Mouse (Mus musculus) forebrain, embryonic 16.5 days (tissue): Measurements from ENCODE around the gene Tmem127. TPM values are rescaled to one million over a fixed set of nuclear protein-coding genes. Genes with fewer than 3 reads are reported as not detected.

Experiments used
- ATAC-seq: fragments of 200-750 bp; cut with Nextera tagmentation; 2 replicates; pipeline ENCODE4 v1.8.0; 2017; ENCODE audit warnings: mild to moderate bottlenecking, moderate library complexity
- H3K27ac ChIP-seq: fragments of 300-500 bp; sonication (generic); 2 replicates; pipeline ENCODE4 v1.5.1; 2014; ENCODE audit warnings: low read length, control low read depth
- H3K27me3 ChIP-seq: fragments of 300-500 bp; sonication (generic); replicated peaks from 2 replicates; pipeline ENCODE4 v1.6.1; 2014; ENCODE audit warnings: low read length; ENCODE audit not compliant: control insufficient read depth, insufficient read depth
- H3K36me3 ChIP-seq: fragments of 300-500 bp; sonication (generic); 2 replicates; pipeline ENCODE4 v1.6.1; 2014; ENCODE audit not compliant: control insufficient read depth, insufficient read depth
- H3K4me1 ChIP-seq: fragments of 300-500 bp; sonication (generic); replicated peaks from 2 replicates; pipeline ENCODE4 v1.6.1; 2014; ENCODE audit warnings: low read length; ENCODE audit not compliant: control insufficient read depth, insufficient read depth
- H3K4me2 ChIP-seq: fragments of 300-500 bp; sonication (generic); 2 replicates; pipeline ENCODE4 v1.6.1; 2014; ENCODE audit warnings: mild to moderate bottlenecking, low read length, control low read depth
- H3K4me3 ChIP-seq: fragments of 300-500 bp; sonication (generic); replicated peaks from 2 replicates; pipeline ENCODE4 v1.5.1; 2014; ENCODE audit warnings: mild to moderate bottlenecking, low read length, control low read depth
- H3K9ac ChIP-seq: fragments of 300-500 bp; sonication (generic); replicated peaks from 2 replicates; pipeline ENCODE4 v1.6.1; 2014; ENCODE audit warnings: low read depth, low read length, control low read depth
- H3K9me3 ChIP-seq: fragments of 300-500 bp; sonication (generic); 2 replicates; pipeline ENCODE4 v1.6.1; 2016; ENCODE audit warnings: low read length; ENCODE audit not compliant: control insufficient read depth
- WGBS: fragments of 180-500 bp; shearing (Covaris S2); extraction: QIAGEN DNeasy Blood & Tissue Kit; methylation state at CpG from one replicate; pipeline ENCODE4 v1.1.7; 2014; 5-methylcytosine and 5-hydroxymethylcytosine counted together
- polyA plus RNA-seq: library from polyadenylated mRNA; unstranded; fragments of >200 nt; fragmentation: Nextera tagmentation; extraction: Ambion mirVana; gene quantifications from 2 replicates; pipeline ENCODE4 v1.2.1, GENCODE M21; 2015

Tmem127 gene
- polyA plus RNA-seq, 1 experiment from 2014 or later = 49.0 TPM

GRCm38 (mm10) chr2:127237897-127238610 is 9.7 kb upstream of the Tmem127 start:
- no peak overlapping the region for H3K27ac ChIP-seq
- WGBS = 94% methylated on average over 11 of the region's 11 CpGs
- no peaks in the 10 kb centered on the region for H3K27me3 ChIP-seq
- H3K9me3 ChIP-seq = no peaks in the 10 kb centered on the region
- no peaks in the 10 kb centered on the region for H3K4me1 ChIP-seq
- H3K4me3 ChIP-seq = no peak overlapping the region
- ATAC-seq = no peak
- H3K9ac ChIP-seq = no peak overlapping the region
- H3K4me2 ChIP-seq = no peak overlapping the region
- H3K36me3 ChIP-seq = peaks cover 58% of the 10 kb centered on the region

GRCm38 (mm10) chr2:127240065-127240464 is 7.6 kb upstream of the Tmem127 start:
- no peak for ATAC-seq
- no peaks in the 10 kb centered on the region for H3K4me1 ChIP-seq
- no peaks in the 10 kb centered on the region for H3K27me3 ChIP-seq
- H3K36me3 ChIP-seq = peaks cover 51% of the 10 kb centered on the region
- 91% methylated on average over 2 of the region's 2 CpGs for WGBS
- H3K9me3 ChIP-seq = no peaks in the 10 kb centered on the region
- no peak overlapping the region for H3K9ac ChIP-seq
- no peak overlapping the region for H3K27ac ChIP-seq
- H3K4me3 ChIP-seq = no peak overlapping the region
- no peak overlapping the region for H3K4me2 ChIP-seq

- H3K4me3 ChIP-seq = peak overlapping the region; percentile 62
- ATAC-seq = peak; percentile 53
- peak overlapping the region; percentile 73 for H3K27ac ChIP-seq
- WGBS = under 1% methylated on average over 39 of the region's 39 CpGs
- H3K4me1 ChIP-seq = peaks cover 31% of the 10 kb centered on the region
- H3K36me3 ChIP-seq = peaks cover 6% of the 10 kb centered on the region
- peak overlapping the region; percentile 95 for H3K4me2 ChIP-seq
- H3K9me3 ChIP-seq = no peaks in the 10 kb centered on the region
- H3K9ac ChIP-seq = peak overlapping the region; percentile 95
- H3K27me3 ChIP-seq = no peaks in the 10 kb centered on the region
These were observed 761 bp downstream of the Tmem127 start for GRCm38 (mm10) chr2:127248334-127249004.

GRCm38 (mm10) chr2:127250291-127251008 is 2.7 kb downstream of the Tmem127 start:
- no peak for ATAC-seq
- 90% methylated on average over 9 of the region's 9 CpGs for WGBS
- H3K9ac ChIP-seq = no peak overlapping the region
- H3K4me3 ChIP-seq = no peak overlapping the region
- H3K9me3 ChIP-seq = no peaks in the 10 kb centered on the region
- no peaks in the 10 kb centered on the region for H3K27me3 ChIP-seq
- H3K36me3 ChIP-seq = peaks cover 2% of the 10 kb centered on the region; the same call in 1 of the 2 replicates
- H3K4me1 ChIP-seq = peaks cover 31% of the 10 kb centered on the region
- H3K4me2 ChIP-seq = no peak overlapping the region
- H3K27ac ChIP-seq = no peak overlapping the region

GRCm38 (mm10) chr2:127251457-127251856 is 3.7 kb downstream of the Tmem127 start:
- WGBS = 69% methylated on average over 3 of the region's 3 CpGs
- H3K27me3 ChIP-seq = no peaks in the 10 kb centered on the region
- H3K27ac ChIP-seq = no peak overlapping the region
- no peaks in the 10 kb centered on the region for H3K9me3 ChIP-seq
- H3K9ac ChIP-seq = no peak overlapping the region
- no peaks in the 10 kb centered on the region for H3K36me3 ChIP-seq
- no peak for ATAC-seq
- no peak overlapping the region for H3K4me2 ChIP-seq
- H3K4me3 ChIP-seq = no peak overlapping the region
- peaks cover 29% of the 10 kb centered on the region for H3K4me1 ChIP-seq

GRCm38 (mm10) chr2:127251880-127252527 is 4.3 kb downstream of the Tmem127 start:
- Histone ChIP-seq H3K9me3 (no peaks in the 10 kb centered on the region), H3K9ac (no peak overlapping the region), H3K27ac (no peak overlapping the region), H3K4me3 (no peak overlapping the region), H3K27me3 (no peaks in the 10 kb centered on the region), H3K36me3 (no peaks in the 10 kb centered on the region), H3K4me1 (peaks cover 23% of the 10 kb centered on the region), H3K4me2 (no peak overlapping the region)
- ATAC-seq = no peak
- WGBS = 86% methylated on average over 3 of the region's 3 CpGs

- Histone ChIP-seq H3K4me2 (no peak overlapping the region), H3K4me3 (no peak overlapping the region), H3K27ac (no peak overlapping the region), H3K9me3 (no peaks in the 10 kb centered on the region), H3K9ac (no peak overlapping the region), H3K4me1 (peaks cover 22% of the 10 kb centered on the region), H3K27me3 (no peaks in the 10 kb centered on the region), H3K36me3 (peaks cover 7% of the 10 kb centered on the region)
- WGBS = 91% methylated on average over 5 of the region's 5 CpGs
- ATAC-seq = no peak
These were observed 5.1 kb downstream of the Tmem127 start for GRCm38 (mm10) chr2:127252787-127253186.

- Histone ChIP-seq H3K27ac (no peak overlapping the region), H3K27me3 (no peaks in the 10 kb centered on the region), H3K9me3 (no peaks in the 10 kb centered on the region), H3K9ac (no peak overlapping the region), H3K4me1 (peaks cover 11% of the 10 kb centered on the region), H3K4me2 (no peak overlapping the region), H3K36me3 (peaks cover 21% of the 10 kb centered on the region), H3K4me3 (no peak overlapping the region)
- 87% methylated on average over 3 of the region's 3 CpGs for WGBS
- ATAC-seq = no peak
These were observed 7.0 kb downstream of the Tmem127 start for GRCm38 (mm10) chr2:127254604-127255134.

GRCm38 (mm10) chr2:127255294-127255693 is 7.6 kb downstream of the Tmem127 start:
- Histone ChIP-seq H3K4me2 (no peak overlapping the region), H3K27ac (no peak overlapping the region), H3K4me3 (no peak overlapping the region), H3K27me3 (no peaks in the 10 kb centered on the region), H3K9me3 (no peaks in the 10 kb centered on the region), H3K4me1 (peaks cover 5% of the 10 kb centered on the region), H3K9ac (no peak overlapping the region), H3K36me3 (peaks cover 21% of the 10 kb centered on the region)
- 92% methylated on average over 6 of the region's 6 CpGs for WGBS
- no peak for ATAC-seq
